Mouse (Mus musculus) lung, embryonic 16.5 days (tissue): ENCODE data around the gene Tyw3. TPM values are rescaled to one million over a fixed set of nuclear protein-coding genes. Genes with fewer than 3 reads are reported as not detected.

ENCODE experiments used
- ATAC-seq: fragments of 200-750 bp; cut with Nextera tagmentation; 2 replicates; pipeline ENCODE4 v1.8.0; 2017; ENCODE audit warnings: low read depth, mild to moderate bottlenecking, moderate library complexity
- H3K27ac ChIP-seq: fragments of 300-500 bp; sonication (generic); 2 replicates; pipeline ENCODE4 v1.5.1; 2014; ENCODE audit warnings: mild to moderate bottlenecking, control low read depth, low read length
- H3K27me3 ChIP-seq: fragments of 300-500 bp; sonication (generic); 2 replicates; pipeline ENCODE4 v1.6.1; 2014; ENCODE audit warnings: low read depth, low read length, mixed read lengths; ENCODE audit not compliant: control insufficient read depth, insufficient read depth
- H3K36me3 ChIP-seq: fragments of 300-500 bp; sonication (generic); 2 replicates; pipeline ENCODE4 v1.6.1; 2014; ENCODE audit warnings: low read length; ENCODE audit not compliant: control insufficient read depth, insufficient read depth
- H3K4me1 ChIP-seq: fragments of 300-500 bp; sonication (generic); replicated peaks from 2 replicates; pipeline ENCODE4 v1.6.1; 2014; ENCODE audit warnings: low read length, mixed read lengths; ENCODE audit not compliant: control insufficient read depth, insufficient read depth
- H3K4me2 ChIP-seq: fragments of 300-500 bp; sonication (generic); 2 replicates; pipeline ENCODE4 v1.6.1; 2014; ENCODE audit warnings: low read depth, low read length, control low read depth
- H3K4me3 ChIP-seq: fragments of 300-500 bp; sonication (generic); 2 replicates; pipeline ENCODE4 v1.5.1; 2014; ENCODE audit warnings: mild to moderate bottlenecking, low read length, control low read depth
- H3K9ac ChIP-seq: fragments of 300-500 bp; sonication (generic); 2 replicates; pipeline ENCODE4 v1.6.1; 2014; ENCODE audit warnings: low read length, control low read depth
- H3K9me3 ChIP-seq: fragments of 300-500 bp; sonication (generic); 2 replicates; pipeline ENCODE4 v1.6.1; 2016; ENCODE audit warnings: low read length; ENCODE audit not compliant: control insufficient read depth
- WGBS: fragments of 180-500 bp; shearing (Covaris S2); extraction: QIAGEN DNeasy Blood & Tissue Kit; methylation state at CpG from one replicate; pipeline ENCODE4 v1.1.7; 2014; 5-methylcytosine and 5-hydroxymethylcytosine counted together
- polyA plus RNA-seq: library from polyadenylated mRNA; unstranded; fragments of >200 nt; fragmentation: Nextera tagmentation; extraction: Ambion mirVana; gene quantifications from 2 replicates; pipeline ENCODE4 v1.2.1, GENCODE M21; 2015

Tyw3 gene
- polyA plus RNA-seq, 1 experiment from 2014 or later, result 12.4 TPM

- no peak for ATAC-seq
- Histone ChIP-seq H3K9ac (no peak overlapping the region), H3K36me3 (no peaks in the 10 kb centered on the region), H3K9me3 (no peaks in the 10 kb centered on the region), H3K4me3 (no peak overlapping the region), H3K4me1 (no peaks in the 10 kb centered on the region), H3K4me2 (no peak overlapping the region), H3K27ac (no peak overlapping the region), H3K27me3 (peaks cover 10% of the 10 kb centered on the region; the same call in 1 of the 2 replicates)
- WGBS, result 13% methylated on average over 20 of the region's 20 CpGs
Observed at GRCm38 (mm10) chr3:154547549-154548426, 49.1 kb downstream of the Tyw3 start.

DNA sequence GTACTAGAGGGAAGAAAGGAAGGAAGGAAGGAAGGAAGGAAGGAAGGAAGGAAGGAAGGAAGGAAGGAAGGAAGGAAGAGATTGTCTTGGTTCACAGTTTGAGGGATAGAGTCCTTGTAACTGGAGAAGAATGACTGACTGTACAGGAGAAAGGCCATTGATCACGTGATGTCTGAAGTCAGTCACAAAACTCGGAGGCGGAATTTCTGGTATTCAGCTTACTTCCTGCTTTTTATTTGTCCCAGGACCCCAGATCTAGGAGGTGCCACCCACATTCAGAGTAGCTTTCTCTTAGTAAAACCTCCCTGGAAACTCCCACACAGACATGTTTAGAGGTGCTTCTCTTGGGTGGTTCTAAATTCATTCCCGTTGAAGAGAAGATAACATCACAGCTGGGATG, 50.7 kb downstream of the Tyw3 start:
- ATAC-seq, result no peak
- Histone ChIP-seq H3K9me3 (no peaks in the 10 kb centered on the region), H3K4me2 (no peak overlapping the region), H3K36me3 (no peaks in the 10 kb centered on the region), H3K9ac (no peak overlapping the region), H3K4me3 (no peak overlapping the region), H3K27ac (no peak overlapping the region), H3K27me3 (peaks cover 10% of the 10 kb centered on the region; the same call in 1 of the 2 replicates), H3K4me1 (no peaks in the 10 kb centered on the region)
- 55% methylated on average over 4 of the region's 4 CpGs for WGBS

DNA sequence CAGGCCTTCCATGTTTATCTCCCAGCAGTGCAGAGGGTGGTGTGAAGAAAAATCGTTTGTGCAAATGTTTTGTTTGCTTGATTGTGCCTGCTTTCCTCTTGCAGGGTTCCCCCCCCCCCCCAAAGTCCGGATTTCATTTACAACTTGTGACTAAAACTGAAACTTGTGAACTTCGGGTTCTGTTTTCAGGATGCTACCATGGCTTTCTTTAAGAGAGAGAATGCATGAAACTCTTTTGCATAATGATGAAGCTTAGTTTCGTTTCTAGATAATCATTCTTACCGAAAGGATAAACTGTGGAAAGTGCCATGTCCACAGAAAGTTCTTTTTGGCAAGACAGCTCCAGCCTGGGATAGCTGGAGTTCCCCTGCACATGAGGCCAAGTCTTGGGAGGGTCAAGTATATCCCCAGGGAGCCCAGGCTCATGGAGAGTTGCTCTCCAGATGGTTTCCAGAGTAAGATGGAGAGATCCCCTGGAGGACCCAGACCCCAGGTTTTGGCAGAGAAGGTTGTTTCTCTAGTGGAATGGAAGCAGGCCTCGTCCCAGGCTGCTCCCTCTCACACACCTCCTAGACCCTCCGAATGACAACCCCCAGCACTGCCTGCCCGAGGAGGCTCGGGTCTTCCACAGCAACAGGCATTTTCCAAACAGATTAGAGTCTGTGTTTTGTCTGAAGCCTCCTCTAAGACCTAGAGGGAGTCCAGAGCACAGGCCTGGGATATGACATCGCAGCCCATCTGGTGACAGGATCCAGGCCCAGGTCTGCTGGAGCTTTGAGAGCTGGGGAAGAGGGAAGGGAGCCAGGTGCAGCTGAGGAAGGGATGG, 56.6 kb downstream of the Tyw3 start:
- no peak overlapping the region for H3K9ac ChIP-seq
- no peak for ATAC-seq
- H3K4me2 ChIP-seq, result no peak overlapping the region
- no peaks in the 10 kb centered on the region for H3K36me3 ChIP-seq
- no peak overlapping the region for H3K4me3 ChIP-seq
- WGBS, result 50% methylated on average over 10 of the region's 10 CpGs
- H3K27ac ChIP-seq, result no peak overlapping the region
- no peaks in the 10 kb centered on the region for H3K4me1 ChIP-seq
- no peaks in the 10 kb centered on the region for H3K27me3 ChIP-seq
- no peaks in the 10 kb centered on the region for H3K9me3 ChIP-seq

DNA sequence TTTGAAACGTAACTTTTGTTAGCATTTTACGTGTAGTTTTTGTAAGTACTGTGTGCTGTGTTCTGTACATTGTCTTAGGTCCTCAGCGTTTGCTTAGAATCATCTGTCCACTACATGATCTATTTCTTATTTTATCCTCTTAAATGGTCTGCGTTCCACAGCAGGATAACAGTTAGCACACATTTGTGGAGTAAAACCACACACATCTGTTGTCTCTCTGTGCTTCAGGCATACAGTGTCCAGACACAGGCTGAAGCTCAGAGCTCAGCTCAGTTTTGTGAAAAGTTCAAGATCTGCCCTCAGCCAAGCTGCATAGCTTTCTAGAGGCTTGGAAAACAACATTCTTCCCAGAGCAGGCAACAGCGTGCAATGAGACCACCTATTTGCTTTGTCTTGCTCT, 60.8 kb downstream of the Tyw3 start:
- Histone ChIP-seq H3K4me1 (no peaks in the 10 kb centered on the region), H3K27me3 (no peaks in the 10 kb centered on the region), H3K4me2 (no peak overlapping the region), H3K9me3 (no peaks in the 10 kb centered on the region), H3K9ac (no peak overlapping the region), H3K36me3 (no peaks in the 10 kb centered on the region), H3K4me3 (no peak overlapping the region), H3K27ac (no peak overlapping the region)
- 70% methylated on average over 5 of the region's 5 CpGs for WGBS
- ATAC-seq, result no peak

DNA sequence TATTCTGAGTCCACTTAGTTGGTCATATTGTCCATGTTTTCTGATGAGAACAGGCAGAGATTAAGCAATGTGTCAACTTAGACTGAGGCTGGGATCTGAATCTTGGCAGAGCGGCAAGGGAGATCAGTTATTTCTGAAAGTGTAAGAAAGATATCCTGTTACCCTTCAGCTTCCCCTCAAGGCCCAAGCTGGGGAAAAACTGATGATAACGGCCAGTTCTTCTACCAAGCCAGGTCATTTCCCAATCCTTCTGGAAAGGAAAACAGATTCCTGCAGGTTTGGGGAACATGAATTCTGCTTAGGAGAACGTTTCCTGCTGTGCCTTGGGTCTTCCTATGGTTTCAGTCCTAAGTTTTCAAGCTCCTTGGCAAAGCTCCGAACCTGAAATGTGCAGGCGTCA, 63.7 kb downstream of the Tyw3 start:
- no peak for ATAC-seq
- no peak overlapping the region for H3K27ac ChIP-seq
- H3K36me3 ChIP-seq, result no peaks in the 10 kb centered on the region
- H3K4me1 ChIP-seq, result no peaks in the 10 kb centered on the region
- no peak overlapping the region for H3K4me3 ChIP-seq
- H3K4me2 ChIP-seq, result no peak overlapping the region
- no peak overlapping the region for H3K9ac ChIP-seq
- WGBS, result 63% methylated on average over 5 of the region's 5 CpGs
- no peaks in the 10 kb centered on the region for H3K9me3 ChIP-seq
- H3K27me3 ChIP-seq, result no peaks in the 10 kb centered on the region

GRCm38 (mm10) chr3:154528973-154529372, 67.9 kb downstream of the Tyw3 start:
- Histone ChIP-seq H3K4me3 (no peak overlapping the region), H3K27me3 (no peaks in the 10 kb centered on the region), H3K27ac (no peak overlapping the region), H3K4me1 (no peaks in the 10 kb centered on the region), H3K9ac (no peak overlapping the region), H3K36me3 (no peaks in the 10 kb centered on the region), H3K9me3 (no peaks in the 10 kb centered on the region), H3K4me2 (no peak overlapping the region)
- 27% methylated on average over 5 of the region's 5 CpGs for WGBS
- no peak for ATAC-seq

DNA sequence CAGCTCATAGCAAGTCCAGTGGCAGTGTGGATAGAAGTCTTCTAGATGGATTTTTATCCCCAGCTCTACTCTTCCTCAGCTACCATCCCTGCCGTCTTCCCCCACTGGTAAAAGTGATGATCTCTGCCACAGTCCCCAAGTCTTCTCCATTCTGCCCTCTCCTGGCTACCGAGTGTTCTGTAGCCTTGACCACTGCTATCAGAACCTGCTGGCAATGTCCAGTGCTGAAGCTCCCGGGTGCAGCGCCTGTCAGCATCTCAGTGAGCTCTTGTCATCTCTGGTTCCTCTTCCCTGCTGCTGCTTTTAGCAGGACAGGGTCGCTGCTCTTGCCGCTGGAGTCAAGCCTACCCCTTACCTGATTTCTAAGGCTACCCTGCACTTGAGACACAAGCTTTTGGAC, 70.3 kb downstream of the Tyw3 start:
- 23% methylated on average over 6 of the region's 6 CpGs for WGBS
- H3K27ac ChIP-seq, result no peak overlapping the region
- no peak overlapping the region for H3K4me2 ChIP-seq
- H3K4me1 ChIP-seq, result no peaks in the 10 kb centered on the region
- H3K9me3 ChIP-seq, result no peaks in the 10 kb centered on the region
- H3K36me3 ChIP-seq, result no peaks in the 10 kb centered on the region
- no peak overlapping the region for H3K4me3 ChIP-seq
- no peak overlapping the region for H3K9ac ChIP-seq
- H3K27me3 ChIP-seq, result no peaks in the 10 kb centered on the region
- ATAC-seq, result no peak

Other genes with a start within 250 kb of the Tyw3 start
- 13.3 and 15.8 TPM in 2 replicates for gene Cryz, start 393 bp downstream of the Tyw3 start, polyA plus RNA-seq
- 0.23 and 0.25 TPM in 2 replicates for gene Erich3, start 66.8 kb upstream of the Tyw3 start, polyA plus RNA-seq